Mouse (Mus musculus) MEL (cell line): ENCODE data around the gene Morf4l1. TPM values are rescaled to one million over a fixed set of nuclear protein-coding genes. Genes with fewer than 3 reads are reported as not detected.

Experiments used
- DNase-seq: peaks from one replicate; pipeline ENCODE4 v3.0.0; 2011; ENCODE audit warnings: low read depth, low spot score
- H3K27ac ChIP-seq: 2 replicates; pipeline ENCODE4 v1.5.1; 2012; ENCODE audit warnings: low read depth, mild to moderate bottlenecking, control low read depth, low read length, moderate library complexity; ENCODE audit not compliant: control insufficient read depth
- H3K27me3 ChIP-seq, 2 experiments: fragments of 150-350 bp in 1 of 2; sonication (generic) in 1 of 2; 2 replicates each; pipeline ENCODE4 v1.6.1; 2012; ENCODE audit warnings: low read length in 2 of 2, mild to moderate bottlenecking in 2 of 2, improper control_type of control experiment in 1 of 2, moderate library complexity in 1 of 2; ENCODE audit not compliant: insufficient read depth in 2 of 2, control insufficient read depth in 1 of 2
- H3K36me3 ChIP-seq, 2 experiments: 2 replicates each; pipeline ENCODE4 v1.6.1; 2012 to 2014; ENCODE audit warnings: low read length in 2 of 2, improper control_type of control experiment in 1 of 2, inconsistent platforms in 1 of 2, mild to moderate bottlenecking in 1 of 2; ENCODE audit not compliant: insufficient read depth in 2 of 2, control insufficient read depth in 1 of 2
- H3K4me1 ChIP-seq, 2 experiments: fragments of 150-350 bp in 1 of 2; sonication (generic) in 1 of 2; 2 replicates each; pipeline ENCODE4 v1.6.1; 2012; ENCODE audit warnings: low read length in 2 of 2, improper control_type of control experiment in 1 of 2, mild to moderate bottlenecking in 1 of 2; ENCODE audit not compliant: insufficient read depth in 2 of 2, control insufficient read depth in 1 of 2
- H3K4me3 ChIP-seq, 2 experiments: fragments of 150-350 bp in 1 of 2; sonication (generic) in 1 of 2; 2 replicates each; pipeline ENCODE4 v1.5.1; 2012; ENCODE audit warnings: low read depth in 2 of 2, low read length in 2 of 2, mild to moderate bottlenecking in 2 of 2, moderate library complexity in 2 of 2, control low read depth in 1 of 2, improper control_type of control experiment in 1 of 2; ENCODE audit not compliant: control insufficient read depth in 1 of 2, insufficient read depth in 1 of 2
- H3K79me2 ChIP-seq: 2 replicates; pipeline ENCODE4 v1.6.1; 2012; ENCODE audit warnings: mild to moderate bottlenecking, low read length, moderate library complexity; ENCODE audit not compliant: control insufficient read depth, poor library complexity, insufficient read depth
- H3K9ac ChIP-seq: 2 replicates; pipeline ENCODE4 v1.6.1; 2012; ENCODE audit warnings: low read depth, mild to moderate bottlenecking, control low read depth, low read length, moderate library complexity; ENCODE audit not compliant: control insufficient read depth, poor library complexity, severe bottlenecking
- H3K9me3 ChIP-seq: fragments of 150-350 bp; sonication (generic); replicated peaks from 2 replicates; pipeline ENCODE4 v1.6.1; 2012; ENCODE audit warnings: mild to moderate bottlenecking, low read length, improper control_type of control experiment, moderate library complexity; ENCODE audit not compliant: insufficient read depth
- CHD1 ChIP-seq: IDR thresholded peaks from 2 replicates; pipeline ENCODE4 v1.6.1; 2012; ENCODE audit warnings: low read depth, mild to moderate bottlenecking, inconsistent platforms, low read length, improper control_type of control experiment
- CHD2 ChIP-seq: IDR thresholded peaks from 2 replicates; pipeline ENCODE4 v1.6.1; 2011; ENCODE audit warnings: low read length, improper control_type of control experiment
- CTCF ChIP-seq, 3 experiments: IDR thresholded peaks in 2 of 3; conservative IDR thresholded peaks in 1 of 3; 2 replicates each; pipeline ENCODE4 v1.5.1; 2011 to 2012; ENCODE audit warnings: low read length in 3 of 3, low read depth in 2 of 3, mild to moderate bottlenecking in 2 of 3, improper control_type of control experiment in 1 of 3, inconsistent platforms in 1 of 3, mixed read lengths in 1 of 3, moderate library complexity in 1 of 3; ENCODE audit not compliant: control insufficient read depth in 1 of 3, insufficient read depth in 1 of 3, poor library complexity in 1 of 3, severe bottlenecking in 1 of 3
- EP300 ChIP-seq, 2 experiments: IDR thresholded peaks; 2 replicates each; pipeline ENCODE4 v1.6.1; 2011; ENCODE audit warnings: improper control_type of control experiment in 2 of 2, low read length in 2 of 2, low read depth in 1 of 2, mild to moderate bottlenecking in 1 of 2
- ETS1 ChIP-seq: IDR thresholded peaks from 2 replicates; pipeline ENCODE4 v1.6.1; 2012; ENCODE audit warnings: low read depth, mild to moderate bottlenecking, inconsistent platforms, low read length, improper control_type of control experiment, moderate library complexity
- GABPA ChIP-seq: IDR thresholded peaks from 2 replicates; pipeline ENCODE4 v1.6.1; 2012; ENCODE audit warnings: low read depth, mild to moderate bottlenecking, inconsistent platforms, low read length, improper control_type of control experiment, moderate library complexity
- GATA1 ChIP-seq: IDR thresholded peaks from 2 replicates; pipeline ENCODE4 v1.6.1; 2011; ENCODE audit warnings: low read depth, low read length, improper control_type of control experiment
- HCFC1 ChIP-seq: IDR thresholded peaks from 2 replicates; pipeline ENCODE4 v1.6.1; 2012; ENCODE audit warnings: low read depth, mild to moderate bottlenecking, inconsistent platforms, low read length, improper control_type of control experiment, moderate library complexity
- JUND ChIP-seq: IDR thresholded peaks from 2 replicates; pipeline ENCODE4 v1.6.1; 2011; ENCODE audit warnings: low read depth, mild to moderate bottlenecking, improper control_type of control experiment, low read length
- KAT2A ChIP-seq: conservative IDR thresholded peaks from 2 replicates; pipeline ENCODE4 v1.6.1; 2012; ENCODE audit warnings: low read depth, low read length, improper control_type of control experiment, inconsistent platforms
- MAFK ChIP-seq: IDR thresholded peaks from 2 replicates; pipeline ENCODE4 v1.6.1; 2011; ENCODE audit warnings: low read depth, mild to moderate bottlenecking, low read length, improper control_type of control experiment, borderline replicate concordance
- MAX ChIP-seq: IDR thresholded peaks from 2 replicates; pipeline ENCODE4 v1.6.1; 2011; ENCODE audit warnings: low read length, improper control_type of control experiment
- MAZ ChIP-seq: IDR thresholded peaks from 2 replicates; pipeline ENCODE4 v1.6.1; 2012; ENCODE audit warnings: low read depth, mild to moderate bottlenecking, inconsistent platforms, low read length, improper control_type of control experiment
- MEF2A ChIP-seq: IDR thresholded peaks from 2 replicates; pipeline ENCODE4 v1.6.1; 2014; ENCODE audit warnings: low read depth, mild to moderate bottlenecking, inconsistent platforms, low read length, improper control_type of control experiment; ENCODE audit not compliant: poor library complexity, insufficient replicate concordance, severe bottlenecking; ENCODE audit errors: extremely low read depth
- MXI1 ChIP-seq: IDR thresholded peaks from 2 replicates; pipeline ENCODE4 v1.6.1; 2011; ENCODE audit warnings: mild to moderate bottlenecking, low read depth, low read length, improper control_type of control experiment
- MYB ChIP-seq: IDR thresholded peaks from 2 replicates; pipeline ENCODE4 v1.6.1; 2011; ENCODE audit warnings: mild to moderate bottlenecking, low read depth, low read length, improper control_type of control experiment
- MYC ChIP-seq: IDR thresholded peaks from 2 replicates; pipeline ENCODE4 v1.6.1; 2011; ENCODE audit warnings: low read depth, mild to moderate bottlenecking, low read length, improper control_type of control experiment, moderate library complexity
- NELFE ChIP-seq: IDR thresholded peaks from 2 replicates; pipeline ENCODE4 v1.6.1; 2011; ENCODE audit warnings: low read depth, low read length, improper control_type of control experiment
- NRF1 ChIP-seq: IDR thresholded peaks from 2 replicates; pipeline ENCODE4 v1.6.1; 2014; ENCODE audit warnings: low read depth, mild to moderate bottlenecking, inconsistent platforms, low read length, improper control_type of control experiment, moderate library complexity; ENCODE audit not compliant: poor library complexity, insufficient read depth, severe bottlenecking
- POLR2AphosphoS2 ChIP-seq: IDR thresholded peaks from 2 replicates; pipeline ENCODE4 v1.6.1; 2011; ENCODE audit warnings: low read length, improper control_type of control experiment
- POLR2AphosphoS5 ChIP-seq: IDR thresholded peaks from 2 replicates; pipeline ENCODE4 v1.6.1; 2012; ENCODE audit warnings: low read depth, borderline replicate concordance, mild to moderate bottlenecking, inconsistent platforms, low read length, moderate library complexity, mixed read lengths
- RAD21 ChIP-seq: IDR thresholded peaks from 2 replicates; pipeline ENCODE4 v1.6.1; 2011; ENCODE audit warnings: mild to moderate bottlenecking, low read depth, low read length, improper control_type of control experiment
- RCOR1 ChIP-seq: IDR thresholded peaks from 2 replicates; pipeline ENCODE4 v1.6.1; 2012; ENCODE audit warnings: low read depth, mild to moderate bottlenecking, inconsistent platforms, low read length, improper control_type of control experiment
- SIN3A ChIP-seq: IDR thresholded peaks from 2 replicates; pipeline ENCODE4 v1.6.1; 2012; ENCODE audit warnings: low read length, improper control_type of control experiment, inconsistent platforms
- SMC3 ChIP-seq: IDR thresholded peaks from 2 replicates; pipeline ENCODE4 v1.6.1; 2011; ENCODE audit warnings: low read depth, low read length, improper control_type of control experiment
- TAL1 ChIP-seq: IDR thresholded peaks from 2 replicates; pipeline ENCODE4 v1.6.1; 2012; ENCODE audit warnings: mild to moderate bottlenecking, inconsistent platforms, low read length, moderate library complexity, mixed read lengths
- TCF12 ChIP-seq: IDR thresholded peaks from 2 replicates; pipeline ENCODE4 v1.6.1; 2014; ENCODE audit warnings: low read depth, mild to moderate bottlenecking, inconsistent platforms, low read length, improper control_type of control experiment, moderate library complexity
- USF1 ChIP-seq: IDR thresholded peaks from 2 replicates; pipeline ENCODE4 v1.6.1; 2014; ENCODE audit warnings: low read depth, mild to moderate bottlenecking, inconsistent platforms, low read length, improper control_type of control experiment, moderate library complexity
- USF2 ChIP-seq, 2 experiments: IDR thresholded peaks; 2 replicates each; pipeline ENCODE4 v1.6.1; 2011 to 2012; ENCODE audit warnings: improper control_type of control experiment in 2 of 2, low read length in 2 of 2, borderline replicate concordance in 1 of 2, inconsistent platforms in 1 of 2, low read depth in 1 of 2, mild to moderate bottlenecking in 1 of 2; ENCODE audit not compliant: insufficient read depth in 1 of 2
- ZC3H11A ChIP-seq: IDR thresholded peaks from 2 replicates; pipeline ENCODE4 v1.6.1; 2012; ENCODE audit warnings: low read depth, mild to moderate bottlenecking, inconsistent platforms, low read length, improper control_type of control experiment
- ZKSCAN1 ChIP-seq: IDR thresholded peaks from 2 replicates; pipeline ENCODE4 v1.6.1; 2012; ENCODE audit warnings: low read depth, mild to moderate bottlenecking, inconsistent platforms, low read length, improper control_type of control experiment, moderate library complexity
- ZNF384 ChIP-seq: IDR thresholded peaks from 2 replicates; pipeline ENCODE4 v1.6.1; 2012; ENCODE audit warnings: low read depth, mild to moderate bottlenecking, inconsistent platforms, low read length, improper control_type of control experiment
- polyA plus RNA-seq, 2 experiments: library from polyadenylated mRNA; stranded (reverse) in 1 of 2; unstranded in 1 of 2; fragments of >175 nt in 1 of 2; fragments of >200 nt in 1 of 2; gene quantifications; 2 replicates each; pipeline versions ENCODE4 v1.2.1 to v1.2.4; 2012; ENCODE audit warnings: low replicate concordance in 2 of 2, low read depth in 1 of 2; ENCODE audit not compliant: insufficient read length in 2 of 2, insufficient read depth in 1 of 2, missing spikeins in 1 of 2
- total RNA-seq: library from RNA; depleted of rRNA; stranded (reverse); fragments of 300-350 nt; gene quantifications from 2 replicates; pipeline ENCODE4 v1.2.3, GENCODE M21; 2012

Gene Morf4l1
- total and polyA plus RNA-seq, 3 experiments: 107 to 292 (median 190) TPM

DNA sequence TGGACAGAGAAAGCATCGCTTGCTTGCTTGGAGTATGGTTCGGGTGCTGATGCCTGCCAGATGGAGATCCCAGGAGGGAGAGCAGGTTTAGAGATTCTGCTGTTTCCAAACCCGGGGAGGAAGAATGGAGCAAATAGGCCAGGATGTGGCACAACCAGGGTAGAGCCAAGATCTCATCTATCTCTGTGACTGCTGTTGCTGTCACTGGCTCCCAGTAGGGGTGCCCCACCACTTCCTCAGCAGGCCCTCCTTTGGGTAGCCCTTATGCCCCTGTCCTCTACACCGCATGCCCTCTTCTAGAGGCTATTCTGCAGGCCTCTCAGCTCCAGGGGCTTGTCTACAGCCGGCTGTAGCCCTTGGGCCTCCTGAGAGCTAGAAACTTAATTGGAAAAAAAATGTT lies 38.4 kb downstream of the Morf4l1 start:
- DNase-seq: no peak
- H3K36me3 ChIP-seq: peaks cover 0 to 3% of the 10 kb centered on the region in 2 experiments; a peak in 2 of 4 replicates
- H3K27me3 ChIP-seq: no peaks in the 10 kb centered on the region
- H3K79me2 ChIP-seq: no peaks in the 10 kb centered on the region
- H3K27ac ChIP-seq: no peak overlapping the region
- no peaks in the 10 kb centered on the region for H3K9me3 ChIP-seq
- H3K4me3 ChIP-seq: no peak overlapping the region
- peaks cover 0 to 12% of the 10 kb centered on the region in 2 experiments; a peak in 2 of 4 replicates for H3K4me1 ChIP-seq
- no peak for TF ChIP-seq USF2 (IDR thresholded peaks at IDR 0.05; ENCODE audit: borderline replicate concordance in 1 of 2, insufficient read depth in 1 of 2, low read depth in 1 of 2, low read length in 2 of 2)
- TF ChIP-seq ZNF384: no peak
- TF ChIP-seq GABPA: no peak
- TF ChIP-seq NELFE: no peak
- no peak for TF ChIP-seq RCOR1
- no peak for TF ChIP-seq HCFC1
- no peak for TF ChIP-seq POLR2AphosphoS2
- TF ChIP-seq MXI1: no peak
- no peak for TF ChIP-seq ZC3H11A
- TF ChIP-seq TCF12: no peak
- no peak for TF ChIP-seq MAFK
- TF ChIP-seq MEF2A: no peak
- TF ChIP-seq MAX: no peak
- no peak for TF ChIP-seq SMC3
- no peak for TF ChIP-seq MAZ
- TF ChIP-seq KAT2A: no peak
- TF ChIP-seq CTCF (IDR thresholded peaks at IDR 0.05 in 2 of 3, conservative IDR thresholded peaks at IDR 0.05 in 1 of 3; ENCODE audit: control insufficient read depth in 1 of 3, insufficient read depth in 1 of 3, low read depth in 2 of 3, low read length in 3 of 3, poor library complexity in 1 of 3, severe bottlenecking in 1 of 3): no peak
- TF ChIP-seq CHD2: no peak
- TF ChIP-seq MYC: no peak
- no peak for TF ChIP-seq CHD1
- no peak overlapping the region for H3K9ac ChIP-seq

- Histone ChIP-seq H3K4me3 (peak overlapping the region in 1 of 2 experiments; percentile 4; a peak in 1 of 4 replicates), H3K9me3 (no peaks in the 10 kb centered on the region), H3K27me3 (no peaks in the 10 kb centered on the region)
- TF ChIP-seq GATA1 (peak; percentile 49; the same call in 1 of the 2 replicates), TAL1 (no peak), ZNF384 (no peak), HCFC1 (no peak), USF1 (no peak), ZC3H11A (no peak), KAT2A (no peak), CTCF (IDR thresholded peaks at IDR 0.05 in 2 of 3, conservative IDR thresholded peaks at IDR 0.05 in 1 of 3; ENCODE audit: control insufficient read depth in 1 of 3, insufficient read depth in 1 of 3, low read depth in 2 of 3, low read length in 3 of 3, poor library complexity in 1 of 3, severe bottlenecking in 1 of 3) (no peak), ZKSCAN1 (no peak), NRF1 (no peak), RAD21 (no peak), MAZ (no peak), JUND (no peak), MYB (no peak), POLR2AphosphoS5 (no peak), EP300 (IDR thresholded peaks at IDR 0.05; ENCODE audit: low read depth in 1 of 2, low read length in 2 of 2) (peak; percentile 52 to 71), ETS1 (0 out of 2 replicates have a peak, but pooled peaks have one; percentile 13), SIN3A (no peak)
Observed at GRCm38 (mm10) chr9:90075336-90075735, 39.2 kb downstream of the Morf4l1 start.

More at GRCm38 (mm10) chr9:90075336-90075735, 39.2 kb downstream of the Morf4l1 start:
- peaks cover 0 to 12% of the 10 kb centered on the region in 2 experiments; a peak in 2 of 4 replicates for H3K4me1 ChIP-seq
- peaks cover 0 to 3% of the 10 kb centered on the region in 2 experiments; a peak in 2 of 4 replicates for H3K36me3 ChIP-seq
- peak overlapping the region; percentile 13; the same call in 1 of the 2 replicates for H3K27ac ChIP-seq
- H3K9ac ChIP-seq: no peak overlapping the region
- DNase-seq: peak; percentile 59
- no peaks in the 10 kb centered on the region for H3K79me2 ChIP-seq
